Mouse (Mus musculus): Measurements from ENCODE around the gene Rras. TPM values are rescaled to one million over a fixed set of nuclear protein-coding genes. Genes with fewer than 3 reads are reported as not detected.

Rras gene
- polyA plus RNA-seq, 1 experiment from 2014 or later: 23.3 TPM

- Histone ChIP-seq H3K4me2 (no peak overlapping the region), H3K27me3 (no peaks in the 10 kb centered on the region), H3K9me3 (no peaks in the 10 kb centered on the region), H3K27ac (no peak overlapping the region), H3K4me1 (peaks cover 14% of the 10 kb centered on the region), H3K9ac (no peak overlapping the region), H3K36me3 (peaks cover 79% of the 10 kb centered on the region), H3K4me3 (no peak overlapping the region)
- ATAC-seq (ENCODE audit: insufficient number of reproducible peaks, insufficient read depth, low FRiP score, low TSS enrichment, low read depth): no peak
- 91% methylated on average over 7 of the region's 7 CpGs for WGBS
Observed at GRCm38 (mm10) chr7:45002440-45002839, 15.3 kb upstream of the Rras start.

- no peak overlapping the region for H3K9ac ChIP-seq
- H3K4me3 ChIP-seq: no peak overlapping the region
- H3K27me3 ChIP-seq: no peaks in the 10 kb centered on the region
- WGBS: 62% methylated on average over 3 of the region's 3 CpGs
- peaks cover 2% of the 10 kb centered on the region for H3K4me1 ChIP-seq
- H3K27ac ChIP-seq: no peak overlapping the region
- no peak for ATAC-seq (ENCODE audit: insufficient number of reproducible peaks, insufficient read depth, low FRiP score, low TSS enrichment, low read depth)
- no peaks in the 10 kb centered on the region for H3K9me3 ChIP-seq
- H3K36me3 ChIP-seq: peaks cover 98% of the 10 kb centered on the region
- H3K4me2 ChIP-seq: no peak overlapping the region
Observed at GRCm38 (mm10) chr7:45004546-45004945, 13.2 kb upstream of the Rras start.

- 90% methylated on average over 6 of the region's 6 CpGs for WGBS
- Histone ChIP-seq H3K9ac (peak overlapping the region; percentile 47; the same call in 1 of the 2 replicates), H3K27me3 (no peaks in the 10 kb centered on the region), H3K36me3 (peaks cover 98% of the 10 kb centered on the region), H3K4me1 (no peaks in the 10 kb centered on the region), H3K4me2 (no peak overlapping the region), H3K4me3 (no peak overlapping the region), H3K9me3 (no peaks in the 10 kb centered on the region), H3K27ac (0 out of 2 replicates have a peak overlapping the region, but pooled peaks have one; percentile 16)
- no peak for ATAC-seq (ENCODE audit: insufficient number of reproducible peaks, insufficient read depth, low FRiP score, low TSS enrichment, low read depth)
Observed at GRCm38 (mm10) chr7:45005321-45005992, 12.3 kb upstream of the Rras start.

- peaks cover 96% of the 10 kb centered on the region for H3K36me3 ChIP-seq
- H3K27me3 ChIP-seq: no peaks in the 10 kb centered on the region
- H3K4me1 ChIP-seq: no peaks in the 10 kb centered on the region
- no peak overlapping the region for H3K27ac ChIP-seq
- 91% methylated on average over 12 of the region's 12 CpGs for WGBS
- H3K4me2 ChIP-seq: no peak overlapping the region
- no peak overlapping the region for H3K9ac ChIP-seq
- ATAC-seq (ENCODE audit: insufficient number of reproducible peaks, insufficient read depth, low FRiP score, low TSS enrichment, low read depth): no peak
- H3K9me3 ChIP-seq: no peaks in the 10 kb centered on the region
- H3K4me3 ChIP-seq: no peak overlapping the region
Observed at GRCm38 (mm10) chr7:45006503-45006902, 11.3 kb upstream of the Rras start.

GRCm38 (mm10) chr7:45007141-45007540 lies 10.6 kb upstream of the Rras start:
- ATAC-seq (ENCODE audit: insufficient number of reproducible peaks, insufficient read depth, low FRiP score, low TSS enrichment, low read depth): no peak
- Histone ChIP-seq H3K9ac (no peak overlapping the region), H3K36me3 (peaks cover 96% of the 10 kb centered on the region), H3K4me2 (no peak overlapping the region), H3K4me1 (no peaks in the 10 kb centered on the region), H3K27me3 (no peaks in the 10 kb centered on the region), H3K4me3 (no peak overlapping the region), H3K27ac (no peak overlapping the region), H3K9me3 (no peaks in the 10 kb centered on the region)
- 96% methylated on average over 29 of the region's 29 CpGs for WGBS

- Histone ChIP-seq H3K4me1 (no peaks in the 10 kb centered on the region), H3K27me3 (no peaks in the 10 kb centered on the region)
Observed at GRCm38 (mm10) chr7:45007846-45008245, 9.9 kb upstream of the Rras start.

GRCm38 (mm10) chr7:45008411-45008810 lies 9.3 kb upstream of the Rras start:
- no peak overlapping the region for H3K4me3 ChIP-seq
- H3K4me1 ChIP-seq: no peaks in the 10 kb centered on the region
- no peaks in the 10 kb centered on the region for H3K27me3 ChIP-seq
- H3K36me3 ChIP-seq: peaks cover 96% of the 10 kb centered on the region
- WGBS: 94% methylated on average over 19 of the region's 19 CpGs
- no peak overlapping the region for H3K9ac ChIP-seq
- no peak overlapping the region for H3K27ac ChIP-seq
- H3K9me3 ChIP-seq: no peaks in the 10 kb centered on the region
- no peak overlapping the region for H3K4me2 ChIP-seq
- no peak for ATAC-seq (ENCODE audit: insufficient number of reproducible peaks, insufficient read depth, low FRiP score, low TSS enrichment, low read depth)

More at GRCm38 (mm10) chr7:45007846-45008245, 9.9 kb upstream of the Rras start:
- Histone ChIP-seq H3K9ac (no peak overlapping the region), H3K9me3 (no peaks in the 10 kb centered on the region), H3K27ac (no peak overlapping the region), H3K4me2 (no peak overlapping the region), H3K4me3 (no peak overlapping the region), H3K36me3 (peaks cover 96% of the 10 kb centered on the region)
- no peak for ATAC-seq (ENCODE audit: insufficient number of reproducible peaks, insufficient read depth, low FRiP score, low TSS enrichment, low read depth)
- 94% methylated on average over 30 of the region's 30 CpGs for WGBS

- Histone ChIP-seq H3K4me1 (peaks cover 15% of the 10 kb centered on the region), H3K27ac (no peak overlapping the region), H3K9ac (no peak overlapping the region), H3K4me3 (no peak overlapping the region), H3K4me2 (no peak overlapping the region), H3K9me3 (no peaks in the 10 kb centered on the region), H3K27me3 (no peaks in the 10 kb centered on the region), H3K36me3 (peaks cover 68% of the 10 kb centered on the region)
- whole genome bisulfite sequencing: 96% methylated on average over 6 of the region's 6 CpGs
- no peak for ATAC-seq (ENCODE audit: insufficient number of reproducible peaks, insufficient read depth, low FRiP score, low TSS enrichment, low read depth)
Observed at GRCm38 (mm10) chr7:45012011-45012410, 5.8 kb upstream of the Rras start.

GRCm38 (mm10) chr7:45012824-45013223 lies 4.9 kb upstream of the Rras start:
- no peak overlapping the region for H3K27ac ChIP-seq
- H3K9me3 ChIP-seq: no peaks in the 10 kb centered on the region
- H3K9ac ChIP-seq: no peak overlapping the region
- WGBS: 86% methylated on average over 4 of the region's 4 CpGs
- H3K4me1 ChIP-seq: peaks cover 15% of the 10 kb centered on the region
- peaks cover 60% of the 10 kb centered on the region for H3K36me3 ChIP-seq
- no peak for ATAC-seq (ENCODE audit: insufficient number of reproducible peaks, insufficient read depth, low FRiP score, low TSS enrichment, low read depth)
- H3K27me3 ChIP-seq: no peaks in the 10 kb centered on the region
- no peak overlapping the region for H3K4me2 ChIP-seq
- no peak overlapping the region for H3K4me3 ChIP-seq

- Histone ChIP-seq H3K27me3 (no peaks in the 10 kb centered on the region), H3K36me3 (peaks cover 53% of the 10 kb centered on the region), H3K4me2 (no peak overlapping the region), H3K9ac (no peak overlapping the region), H3K9me3 (no peaks in the 10 kb centered on the region), H3K4me3 (no peak overlapping the region), H3K27ac (no peak overlapping the region), H3K4me1 (peaks cover 21% of the 10 kb centered on the region)
- ATAC-seq (ENCODE audit: insufficient number of reproducible peaks, insufficient read depth, low FRiP score, low TSS enrichment, low read depth): no peak
- 95% methylated on average over 16 of the region's 16 CpGs for WGBS
Observed at GRCm38 (mm10) chr7:45013366-45014095, 4.2 kb upstream of the Rras start.

- 95% methylated on average over 3 of the region's 3 CpGs for WGBS
- no peaks in the 10 kb centered on the region for H3K27me3 ChIP-seq
- no peak for ATAC-seq (ENCODE audit: insufficient number of reproducible peaks, insufficient read depth, low FRiP score, low TSS enrichment, low read depth)
- H3K36me3 ChIP-seq: peaks cover 48% of the 10 kb centered on the region
- peaks cover 26% of the 10 kb centered on the region for H3K4me1 ChIP-seq
- H3K9ac ChIP-seq: peak overlapping the region; percentile 37; the same call in 1 of the 2 replicates
- no peak overlapping the region for H3K27ac ChIP-seq
- H3K4me2 ChIP-seq: no peak overlapping the region
- H3K9me3 ChIP-seq: no peaks in the 10 kb centered on the region
- H3K4me3 ChIP-seq: no peak overlapping the region; the same call in 1 of the 2 replicates
Observed at GRCm38 (mm10) chr7:45014096-45014451, 3.7 kb upstream of the Rras start.
